Mouse (Mus musculus) urinary bladder, adult 18-20 months (tissue): ENCODE measurements around the gene Fgfr2.

Source experiments
- DNase-seq, 2 experiments: peaks; one replicate each; pipeline ENCODE4 v3.0.0; 2022; ENCODE audit warnings: low spot score in 2 of 2, mixed read lengths in 2 of 2

Fgfr2 gene

GRCm38 (mm10) chr7:133088411-133088810, 34.7 kb downstream of the Fgfr2 start:
- DNase-seq = no peak

DNA sequence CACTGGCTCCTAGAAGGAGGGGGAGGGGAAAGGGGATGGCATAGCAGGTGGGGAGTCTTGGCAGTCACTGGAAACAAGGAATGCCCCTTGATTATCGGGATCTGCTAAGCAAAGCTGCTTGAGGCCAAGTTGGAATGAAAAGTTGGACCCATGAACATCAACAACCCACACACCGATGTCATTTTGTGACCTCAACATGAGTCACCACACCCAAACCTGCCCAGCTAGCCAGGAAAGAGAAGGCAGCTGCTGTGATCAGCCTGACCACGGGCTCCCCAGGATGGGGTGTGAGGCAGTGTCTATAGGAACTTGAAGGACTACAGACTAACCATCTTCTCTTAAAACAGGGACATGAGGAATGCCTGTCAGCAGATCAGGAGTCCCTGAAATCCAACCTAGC, 37.7 kb downstream of the Fgfr2 start:
- peak in 1 of 2 experiments; percentile 39 for DNase-seq

GRCm38 (mm10) chr7:133083936-133084614, 39.1 kb downstream of the Fgfr2 start:
- DNase-seq = peak; percentile 32 to 50

- DNase-seq = no peak
These were observed 44.2 kb downstream of the Fgfr2 start for GRCm38 (mm10) chr7:133078929-133079328.

DNA sequence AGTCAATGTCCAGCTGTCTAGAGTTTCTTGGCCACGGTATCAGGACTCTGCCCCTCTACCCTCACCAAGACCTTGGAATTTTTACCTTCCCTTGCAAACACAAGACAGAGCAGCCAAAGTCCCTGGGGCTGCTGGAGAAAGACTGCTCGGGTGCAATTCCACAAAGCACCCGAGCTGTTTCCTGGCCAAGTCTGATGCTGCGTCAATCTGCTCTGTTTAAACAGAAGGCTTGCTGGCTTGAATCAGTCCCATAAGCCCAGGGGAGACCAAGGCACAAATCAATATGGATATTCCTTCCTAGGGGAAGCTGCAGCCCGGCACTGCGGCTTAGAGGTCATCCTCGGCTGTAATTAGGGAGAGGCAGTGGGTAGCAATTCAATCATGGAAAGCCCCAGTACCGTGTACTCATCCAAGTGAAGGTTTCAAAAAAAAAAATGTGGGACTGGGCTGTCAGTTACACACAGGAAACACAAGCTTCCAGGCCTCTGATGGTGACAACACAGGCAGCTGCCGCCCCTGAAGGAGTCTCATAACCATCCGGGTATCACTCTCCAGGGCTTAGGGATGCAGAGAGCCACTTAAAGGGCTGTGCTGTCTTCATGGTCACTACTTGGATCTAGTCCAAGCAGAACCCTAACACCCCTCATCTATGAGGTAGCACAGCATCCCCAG, 48.6 kb downstream of the Fgfr2 start:
- no peak for DNase-seq

DNA sequence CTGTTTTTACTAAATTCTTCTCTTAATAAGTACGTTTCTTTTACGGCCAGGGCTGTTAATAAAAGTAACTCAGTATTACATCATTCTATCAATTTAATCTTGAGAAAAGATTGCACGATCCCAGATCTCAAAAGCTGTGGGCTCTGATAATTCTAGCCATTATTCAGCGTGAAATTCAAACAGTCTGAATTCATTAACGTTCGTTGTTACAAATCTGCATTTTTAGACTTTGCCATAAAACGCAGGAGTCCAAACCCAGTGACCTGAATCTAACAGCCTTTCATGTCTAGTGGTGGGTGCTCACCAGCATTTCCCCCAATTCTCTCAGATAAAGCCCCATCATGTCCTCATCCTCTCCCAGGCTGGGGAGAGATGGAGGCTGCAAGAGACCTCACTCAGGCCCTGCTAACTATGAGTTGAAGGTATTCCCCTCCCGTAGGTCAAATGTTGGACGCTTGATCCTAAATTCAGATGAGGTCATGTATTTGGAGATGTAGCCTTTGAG, 50.0 kb downstream of the Fgfr2 start:
- no peak for DNase-seq

DNA sequence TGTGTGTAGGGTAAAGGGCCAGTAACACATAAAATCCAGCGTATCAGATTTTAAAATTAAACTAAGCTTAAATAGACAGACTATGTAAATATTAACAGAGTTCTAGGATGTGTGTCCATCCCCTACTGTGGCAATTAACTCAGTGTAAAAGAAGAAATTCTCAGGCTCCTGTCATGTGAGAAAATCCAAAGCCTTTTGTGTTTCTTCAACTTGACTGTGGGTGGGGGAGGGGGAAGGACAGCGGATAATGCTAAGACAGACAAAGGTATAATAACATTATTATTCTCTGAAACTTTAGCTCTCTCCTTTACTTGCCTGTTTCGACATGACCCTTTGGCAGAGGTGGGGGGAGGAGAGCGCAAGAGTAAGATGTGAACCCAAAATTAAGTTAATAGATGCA, 50.6 kb downstream of the Fgfr2 start:
- DNase-seq = no peak

- DNase-seq = no peak
These were observed 55.8 kb downstream of the Fgfr2 start for GRCm38 (mm10) chr7:133067321-133067841.

- no peak for DNase-seq
These were observed 56.4 kb downstream of the Fgfr2 start for GRCm38 (mm10) chr7:133066776-133067175.

- DNase-seq = no peak
These were observed 61.1 kb downstream of the Fgfr2 start for GRCm38 (mm10) chr7:133062055-133062454.

DNA sequence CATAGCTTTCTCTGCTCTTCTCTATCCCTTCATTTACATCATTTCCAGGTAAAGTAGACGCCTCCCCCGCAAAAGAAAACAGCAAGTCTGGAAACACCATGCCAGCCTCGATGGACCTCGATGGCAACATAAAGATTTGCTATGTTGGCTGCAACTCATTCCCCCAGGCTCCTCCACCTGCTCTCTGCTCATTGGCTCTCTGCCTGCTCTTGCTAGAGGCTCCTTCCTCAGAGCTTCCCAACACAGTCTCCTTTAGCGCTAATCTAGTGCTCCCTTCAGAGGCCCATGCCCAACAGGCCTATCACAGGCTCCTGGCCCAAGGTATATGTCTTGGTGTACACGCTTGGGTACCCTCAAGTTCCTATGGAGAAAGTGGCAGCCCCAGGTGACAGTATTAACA, 63.0 kb downstream of the Fgfr2 start:
- no peak for DNase-seq

- DNase-seq = no peak
These were observed 63.5 kb downstream of the Fgfr2 start for GRCm38 (mm10) chr7:133059517-133060104.

GRCm38 (mm10) chr7:133059150-133059509, 64.0 kb downstream of the Fgfr2 start:
- DNase-seq = no peak

GRCm38 (mm10) chr7:133058496-133059149, 64.5 kb downstream of the Fgfr2 start:
- no peak for DNase-seq

GRCm38 (mm10) chr7:133056924-133057323, 66.2 kb downstream of the Fgfr2 start:
- DNase-seq = no peak

DNA sequence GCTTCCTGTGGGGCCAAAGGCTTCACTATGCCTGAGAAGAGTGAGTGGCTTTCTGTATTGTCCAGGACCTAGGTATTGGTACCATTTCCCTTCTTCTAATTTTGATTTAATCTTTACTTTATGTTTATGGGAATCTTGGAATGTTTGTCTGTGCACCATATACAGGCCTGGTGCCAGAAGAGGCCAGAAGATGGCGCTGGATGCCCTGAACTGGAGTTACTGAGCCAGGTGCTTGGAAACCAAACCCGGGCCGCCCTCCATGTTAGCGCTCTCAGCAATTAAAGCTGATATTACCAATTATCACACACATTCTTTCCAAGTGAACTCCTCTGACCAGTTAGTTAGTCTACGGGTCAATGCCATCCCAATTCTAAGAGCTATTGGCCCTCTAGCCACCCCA, 68.7 kb downstream of the Fgfr2 start:
- no peak for DNase-seq

DNA sequence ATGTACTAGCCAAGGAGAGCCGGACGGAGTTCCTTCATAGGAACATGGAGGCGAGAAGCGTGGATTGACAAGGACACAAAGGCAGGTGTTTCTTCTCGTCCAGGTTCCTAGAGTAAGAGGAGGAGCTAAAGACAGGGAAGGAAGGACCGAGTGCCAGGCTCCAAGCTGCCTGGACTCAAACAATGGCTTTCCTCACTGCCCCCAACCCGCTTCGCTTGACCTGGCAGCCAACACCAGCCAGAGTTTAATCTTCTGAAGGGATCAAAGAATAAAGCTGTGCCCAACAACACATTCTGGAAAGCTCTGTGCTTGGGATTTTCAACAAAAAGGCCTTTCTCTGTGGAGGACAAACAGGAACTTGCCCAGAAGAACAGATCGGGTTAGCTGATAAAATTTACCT, 69.4 kb downstream of the Fgfr2 start:
- no peak for DNase-seq

GRCm38 (mm10) chr7:133052819-133053218, 70.3 kb downstream of the Fgfr2 start:
- peak in 1 of 2 experiments; percentile 21 for DNase-seq

- peak in 1 of 2 experiments; percentile 62 for DNase-seq
These were observed 72.5 kb downstream of the Fgfr2 start for GRCm38 (mm10) chr7:133050681-133051080.

DNA sequence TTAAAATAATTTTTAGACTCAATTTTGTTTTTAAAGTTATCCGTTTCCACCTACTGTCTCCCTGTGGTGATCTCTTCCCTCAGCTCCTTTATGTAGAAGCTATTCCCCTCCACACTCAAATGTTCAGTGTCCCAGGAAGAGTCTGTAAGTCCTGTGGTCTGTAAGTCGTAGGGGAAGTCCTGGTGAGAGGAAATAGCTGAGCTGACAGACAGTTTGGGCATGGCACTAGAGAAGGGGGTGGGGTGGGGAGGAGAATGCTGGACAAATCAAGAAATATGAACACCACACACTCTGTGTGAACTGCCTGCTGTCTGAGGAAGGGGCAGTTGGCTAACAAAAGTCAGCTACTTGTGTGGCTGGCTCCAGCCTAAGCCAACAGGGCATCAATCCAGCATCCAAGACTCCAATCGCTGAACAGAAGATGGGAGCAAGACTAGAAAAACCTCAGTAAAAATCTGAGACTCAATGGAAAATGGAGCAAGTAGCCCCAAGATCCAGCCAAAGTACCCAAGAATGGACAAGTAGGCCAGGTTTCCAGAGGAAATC, 75.0 kb downstream of the Fgfr2 start:
- no peak for DNase-seq

DNA sequence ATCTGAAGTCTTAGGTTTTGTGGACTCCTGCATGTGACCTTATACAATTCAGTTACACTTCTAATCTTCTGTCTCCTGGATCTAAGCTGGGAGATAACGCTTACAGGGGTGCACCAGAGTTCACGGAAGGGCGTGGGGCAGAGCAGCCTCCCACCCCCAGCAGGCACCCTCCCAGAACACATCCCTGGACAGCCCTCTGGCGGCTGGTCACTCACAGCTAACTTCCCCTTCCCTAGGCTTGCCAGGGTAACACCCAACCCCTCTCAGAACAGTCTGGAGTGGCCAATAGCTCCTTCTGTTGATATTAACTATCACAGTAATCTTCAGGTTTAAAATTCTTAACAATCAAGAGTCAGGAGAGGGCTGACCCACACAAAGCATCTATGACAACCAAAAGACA, 75.9 kb downstream of the Fgfr2 start:
- DNase-seq = no peak

GRCm38 (mm10) chr7:133044721-133045120, 78.4 kb downstream of the Fgfr2 start:
- DNase-seq = no peak
